Mouse (Mus musculus) heart, adult 18-20 months (tissue): ENCODE results near the gene Ndufs5. TPM values are rescaled to one million over a fixed set of nuclear protein-coding genes. Genes with fewer than 3 reads are reported as not detected.
A peak's percentile ranks its signal among the peaks of the same experiment; 100 is the strongest.

Experiments
- DNase-seq, 2 experiments: peaks; one replicate each; pipeline ENCODE4 v3.0.0; 2021 to 2022; ENCODE audit warnings: mixed read lengths in 1 of 2
- total RNA-seq, 2 experiments: library from RNA; stranded (reverse); gene quantifications; 2 replicates each; pipeline ENCODE4 v1.2.3; 2021

The Ndufs5 gene
- total RNA-seq, 2 experiments from 2014 or later = 457 to 469 TPM

GRCm38 (mm10) chr4:123687025-123687781 is 30.8 kb downstream of the Ndufs5 start:
- peak; percentile 64 to 65 for DNase-seq

- DNase-seq = peak in 1 of 2 experiments; percentile 14
These were observed 31.5 kb downstream of the Ndufs5 start for GRCm38 (mm10) chr4:123686368-123687024.

GRCm38 (mm10) chr4:123685506-123686242 is 32.3 kb downstream of the Ndufs5 start:
- no peak for DNase-seq

- DNase-seq = no peak
These were observed 33.0 kb downstream of the Ndufs5 start for GRCm38 (mm10) chr4:123685046-123685445.

DNA sequence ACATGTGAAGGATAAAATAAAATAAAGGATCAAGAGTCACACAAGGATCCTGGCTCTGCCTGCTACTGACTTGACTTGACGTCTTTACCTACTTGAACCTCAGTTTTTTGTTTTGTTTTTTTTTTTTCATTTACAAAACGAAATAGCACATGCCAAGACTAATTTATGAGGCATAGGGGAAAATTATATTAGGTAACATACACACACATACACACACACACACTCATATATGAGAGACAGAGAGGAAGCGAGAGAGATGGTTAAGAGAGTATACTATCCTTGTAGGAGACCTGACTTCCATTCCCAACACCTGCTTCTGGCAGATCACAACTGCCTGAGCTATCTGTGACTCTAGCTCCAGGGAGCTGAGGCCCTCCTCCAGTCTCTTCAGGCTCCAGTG is 33.7 kb downstream of the Ndufs5 start, which contains the start of gene Macf1:
Gene Macf1, minus strand, starts transcription at position 101 of the 400 bp plus-strand sequence.
- no peak for DNase-seq

DNA sequence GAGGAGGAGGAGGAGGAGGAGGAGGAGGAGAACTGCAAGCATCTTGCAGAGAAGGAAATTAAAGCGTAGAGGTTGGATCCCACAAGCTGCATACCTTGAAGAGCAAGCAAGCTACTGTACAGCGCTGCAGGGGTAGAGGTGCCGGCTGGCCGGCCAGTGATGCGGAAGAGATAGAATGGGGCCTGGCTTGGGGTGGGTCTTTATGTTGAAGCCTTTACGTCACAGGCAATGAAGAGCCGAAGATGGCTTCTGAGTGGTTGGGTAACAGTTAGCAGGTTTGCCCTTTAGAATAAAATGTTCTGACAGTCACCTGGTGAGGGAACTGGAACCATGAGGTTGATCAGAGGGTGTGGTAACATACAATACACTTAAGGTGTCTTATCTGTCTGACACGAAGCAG is 35.7 kb downstream of the Ndufs5 start:
- no peak for DNase-seq

- no peak for DNase-seq
These were observed 37.0 kb downstream of the Ndufs5 start for GRCm38 (mm10) chr4:123680962-123681361.

DNA sequence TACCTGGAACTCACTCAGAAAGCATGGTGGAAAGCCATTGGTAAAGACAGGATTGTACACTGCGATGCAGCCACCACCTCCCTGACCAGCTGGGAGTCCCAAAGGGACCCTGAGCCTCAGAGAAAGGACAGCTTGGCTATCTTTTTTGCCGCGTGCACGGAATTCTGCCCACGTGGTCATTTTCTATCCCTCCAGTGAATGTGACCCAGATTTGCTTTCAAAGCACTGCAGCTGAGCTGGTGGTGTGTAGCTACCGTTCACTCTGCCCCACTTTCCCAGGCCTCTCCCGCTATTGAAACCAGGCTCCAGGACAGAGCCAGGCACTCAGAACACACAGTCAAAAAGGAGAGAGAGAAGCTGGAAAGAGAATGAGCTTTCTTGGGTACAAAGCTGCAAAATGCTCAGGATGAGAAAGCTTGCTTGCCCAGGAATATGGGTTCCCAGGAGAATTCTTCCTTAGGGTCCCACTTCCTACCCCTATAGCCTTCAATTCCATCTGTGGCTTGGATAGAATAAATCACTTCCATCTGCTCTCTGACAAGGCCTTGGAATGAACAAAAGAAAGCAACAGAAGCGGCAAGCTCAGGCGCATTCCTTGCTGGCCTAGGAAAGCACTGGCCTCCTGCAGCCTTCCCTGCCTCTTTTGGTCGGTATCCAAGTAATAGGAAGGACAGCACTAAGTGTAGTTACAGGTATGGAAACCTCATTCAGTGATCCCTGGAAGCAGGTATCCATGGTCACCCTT is 40.8 kb downstream of the Ndufs5 start:
- peak in 1 of 2 experiments; percentile 49 for DNase-seq

DNA sequence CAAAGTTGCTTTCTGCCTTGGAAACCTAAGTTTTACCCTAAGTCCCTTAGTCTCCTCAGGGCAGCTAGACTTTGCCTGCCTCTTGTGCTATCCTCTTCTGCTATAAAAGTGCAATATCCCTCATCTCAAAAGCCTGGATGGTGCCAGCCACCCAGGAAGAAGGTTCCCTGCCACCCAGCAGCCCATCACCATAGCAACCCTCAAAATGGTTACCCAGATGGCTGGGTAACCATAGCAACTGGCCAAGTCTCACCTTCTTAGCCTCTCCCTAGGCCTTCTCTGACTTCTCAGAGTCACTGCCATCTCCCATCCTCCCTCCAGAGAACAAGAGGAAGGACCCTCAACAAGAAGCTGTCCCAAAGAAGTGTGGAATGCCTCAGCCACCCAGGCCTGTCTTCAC is 47.4 kb downstream of the Ndufs5 start:
- no peak for DNase-seq

GRCm38 (mm10) chr4:123669696-123670095 is 48.3 kb downstream of the Ndufs5 start:
- no peak for DNase-seq

DNA sequence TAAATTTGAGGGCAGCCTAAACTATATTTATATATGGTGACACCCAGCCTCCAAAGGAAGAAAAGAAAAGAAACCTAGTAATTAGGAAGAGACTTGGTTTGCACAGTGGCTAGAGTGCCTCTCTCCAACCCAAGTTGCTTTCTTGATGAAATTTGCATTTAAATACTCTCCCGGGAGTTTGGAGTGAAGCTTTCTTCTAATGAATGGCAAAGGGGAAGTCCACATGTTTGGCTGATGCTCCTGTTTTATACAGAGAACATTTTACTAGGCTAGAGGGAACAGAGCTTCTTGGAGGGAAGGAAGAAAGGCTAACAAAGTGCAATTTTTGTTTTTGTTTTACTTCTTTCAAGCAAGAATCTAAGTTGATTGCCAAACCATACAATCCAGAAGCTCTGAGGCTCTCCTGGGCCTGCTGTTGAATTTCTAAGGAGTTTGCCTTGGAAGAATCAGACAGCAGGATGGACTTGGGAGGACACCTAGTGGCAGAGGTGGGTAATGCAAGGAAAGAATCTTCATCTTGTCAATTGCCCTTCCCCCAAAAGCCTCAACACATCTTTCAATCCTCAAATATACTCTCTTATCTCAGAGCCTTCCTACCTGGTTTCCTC is 50.6 kb downstream of the Ndufs5 start:
- DNase-seq = peak; percentile 79 to 94

DNA sequence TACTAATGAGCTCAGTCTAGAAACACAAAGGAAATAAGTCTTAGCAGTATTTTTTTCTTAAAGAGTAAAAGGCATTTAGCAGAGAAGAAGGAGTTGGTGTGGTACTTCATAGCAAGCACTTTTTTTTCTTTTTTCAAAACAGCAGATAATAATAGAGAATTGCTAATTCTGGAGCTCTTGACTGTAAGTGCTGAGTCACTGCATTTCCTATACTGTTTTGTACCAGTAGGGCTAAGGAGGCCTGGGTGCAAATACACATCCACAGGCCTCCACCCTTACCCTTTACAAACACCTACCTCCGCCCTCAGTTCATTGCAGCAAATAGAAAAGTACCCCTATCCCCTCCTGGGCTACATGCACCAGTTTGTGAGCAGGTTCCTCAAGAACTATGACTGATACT is 51.5 kb downstream of the Ndufs5 start:
- DNase-seq = no peak

GRCm38 (mm10) chr4:123665681-123666278 is 52.2 kb downstream of the Ndufs5 start:
- no peak for DNase-seq

DNA sequence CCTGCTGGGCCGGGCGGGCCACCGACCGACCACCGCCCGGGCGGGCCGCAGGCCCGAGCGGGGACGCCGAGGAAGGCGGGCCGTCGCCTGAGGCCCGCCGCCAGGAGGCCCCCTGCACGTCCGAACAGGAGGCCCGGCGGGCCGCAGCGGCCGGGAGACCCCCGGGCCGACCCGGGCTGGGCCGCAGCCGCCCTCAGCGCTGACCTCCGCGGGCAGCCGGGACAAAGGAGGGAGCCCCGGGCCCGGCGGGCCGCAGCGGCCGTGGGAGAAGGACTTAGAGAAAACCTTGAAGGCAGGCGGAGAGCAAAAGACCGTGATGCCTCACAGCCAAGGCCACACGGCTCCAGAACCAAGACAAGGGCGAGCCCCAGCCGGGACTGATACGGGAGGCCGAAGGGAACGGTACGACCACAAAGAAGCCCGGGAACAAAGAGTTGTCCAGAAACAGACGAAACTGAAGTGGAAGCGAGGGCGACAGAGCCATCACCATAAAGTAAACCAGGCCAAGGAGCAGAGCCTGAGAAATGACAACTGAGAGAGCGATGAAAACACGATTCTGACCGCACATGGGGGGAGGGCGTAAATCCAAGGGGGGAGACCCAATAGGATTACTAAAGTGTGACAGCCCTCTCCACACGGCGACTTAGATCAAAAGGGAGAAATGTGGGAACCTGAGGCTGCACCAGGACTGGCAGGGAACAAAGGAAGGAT is 52.9 kb downstream of the Ndufs5 start:
- peak; percentile 28 to 66 for DNase-seq

GRCm38 (mm10) chr4:123664021-123664950 is 53.7 kb downstream of the Ndufs5 start:
- peak; percentile 80 to 88 for DNase-seq

DNA sequence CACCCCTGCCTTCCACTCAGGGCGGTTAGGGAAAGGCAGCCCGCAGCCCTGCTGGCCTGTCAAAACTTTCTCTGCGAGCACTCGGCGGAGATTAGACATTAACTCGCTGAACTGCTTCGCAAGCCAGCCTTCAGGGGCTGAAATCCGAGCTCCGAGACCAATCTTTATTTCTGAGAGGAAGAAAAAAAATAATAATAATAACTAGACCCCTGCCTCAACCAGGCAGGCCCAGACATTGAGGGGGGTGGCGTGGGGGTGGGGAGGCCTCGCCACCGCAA is 54.4 kb downstream of the Ndufs5 start:
- DNase-seq = peak in 1 of 2 experiments; percentile 44

GRCm38 (mm10) chr4:123662914-123663687 is 54.9 kb downstream of the Ndufs5 start:
- no peak for DNase-seq
